Mouse (Mus musculus): ENCODE results near the gene Olfr672.

GRCm38 (mm10) chr7:105032398-105032797 is 30.6 kb upstream of the Olfr672 start, which contains the start of gene Olfr676:
- no peak for TF ChIP-seq MAFK (IDR thresholded peaks at IDR 0.05; ENCODE audit: insufficient replicate concordance, low read length)
- no peak for TF ChIP-seq CTCF (conservative IDR thresholded peaks at IDR 0.05 in 1 of 2, IDR thresholded peaks at IDR 0.05 in 1 of 2; ENCODE audit: low read depth in 2 of 2, low read length in 2 of 2)
- no peak for TF ChIP-seq POLR2A (IDR thresholded peaks at IDR 0.05; ENCODE audit: low read depth, low read length)
- no peak for TF ChIP-seq MYC (IDR thresholded peaks at IDR 0.05; ENCODE audit: low read depth, low read length)

All from CH12.LX (cell line).